Mouse (Mus musculus): ENCODE data around the gene Itprip. TPM values are rescaled to one million over a fixed set of nuclear protein-coding genes. Genes with fewer than 3 reads are reported as not detected.

The Itprip gene
- polyA plus RNA-seq, 1 experiment = 54.1 TPM

DNA sequence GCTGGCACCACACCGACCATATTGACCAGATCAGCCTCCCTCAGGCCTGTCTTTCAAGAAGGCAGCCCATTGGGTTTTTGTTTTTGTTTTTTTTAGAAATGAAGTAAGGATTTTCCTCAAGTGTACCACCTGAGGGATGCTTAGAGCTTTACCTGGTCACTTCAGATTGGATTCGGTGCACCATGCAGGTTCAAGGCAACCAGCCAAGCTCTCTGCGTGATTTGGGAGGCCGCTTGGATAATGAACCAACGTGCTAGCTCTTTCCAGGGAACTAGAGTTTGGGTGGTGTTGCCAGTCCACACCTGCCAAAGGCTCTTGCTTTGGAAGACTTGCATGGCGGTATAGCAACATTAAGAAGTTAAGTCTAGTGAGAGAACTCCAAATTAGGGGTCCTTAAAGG lies 26.0 kb downstream of the Itprip start:
- Histone ChIP-seq H3ac (ENCODE audit: control insufficient read depth, insufficient read length) (no peak overlapping the region), H3K27me3 (ENCODE audit: control insufficient read depth, insufficient read depth, insufficient read length) (no peaks in the 10 kb centered on the region), H3K36me3 (ENCODE audit: control insufficient read depth, insufficient read depth) (peaks cover 31% of the 10 kb centered on the region), H3K79me2 (ENCODE audit: control insufficient read depth, insufficient read depth) (peaks cover 3% of the 10 kb centered on the region), H3K4me3 (no peak overlapping the region), H3K4me2 (ENCODE audit: low read depth) (no peak overlapping the region)
- TF ChIP-seq POLR2AphosphoS2 (IDR thresholded peaks at IDR 0.05; ENCODE audit: insufficient read length, low read depth) (no peak), MYOD1 (IDR thresholded peaks at IDR 0.05; ENCODE audit: control insufficient read depth in 1 of 3, insufficient read length in 2 of 3, low read depth in 2 of 3) (no peak), REST (IDR thresholded peaks at IDR 0.05; ENCODE audit: insufficient read depth, insufficient read length) (no peak), E2F4 (IDR thresholded peaks at IDR 0.05; ENCODE audit: insufficient read depth) (no peak), CEBPB (IDR thresholded peaks at IDR 0.05; ENCODE audit: insufficient read depth, poor library complexity, severe bottlenecking) (no peak), MYOG (IDR thresholded peaks at IDR 0.05; ENCODE audit: control insufficient read depth in 1 of 3, insufficient read depth in 1 of 3, insufficient read length in 2 of 3, low read depth in 2 of 3) (no peak), SRF (IDR thresholded peaks at IDR 0.05; ENCODE audit: control insufficient read depth, insufficient read length, low read depth) (no peak), TCF12 (IDR thresholded peaks at IDR 0.05; ENCODE audit: insufficient read depth, poor library complexity, severe bottlenecking) (no peak)

DNA sequence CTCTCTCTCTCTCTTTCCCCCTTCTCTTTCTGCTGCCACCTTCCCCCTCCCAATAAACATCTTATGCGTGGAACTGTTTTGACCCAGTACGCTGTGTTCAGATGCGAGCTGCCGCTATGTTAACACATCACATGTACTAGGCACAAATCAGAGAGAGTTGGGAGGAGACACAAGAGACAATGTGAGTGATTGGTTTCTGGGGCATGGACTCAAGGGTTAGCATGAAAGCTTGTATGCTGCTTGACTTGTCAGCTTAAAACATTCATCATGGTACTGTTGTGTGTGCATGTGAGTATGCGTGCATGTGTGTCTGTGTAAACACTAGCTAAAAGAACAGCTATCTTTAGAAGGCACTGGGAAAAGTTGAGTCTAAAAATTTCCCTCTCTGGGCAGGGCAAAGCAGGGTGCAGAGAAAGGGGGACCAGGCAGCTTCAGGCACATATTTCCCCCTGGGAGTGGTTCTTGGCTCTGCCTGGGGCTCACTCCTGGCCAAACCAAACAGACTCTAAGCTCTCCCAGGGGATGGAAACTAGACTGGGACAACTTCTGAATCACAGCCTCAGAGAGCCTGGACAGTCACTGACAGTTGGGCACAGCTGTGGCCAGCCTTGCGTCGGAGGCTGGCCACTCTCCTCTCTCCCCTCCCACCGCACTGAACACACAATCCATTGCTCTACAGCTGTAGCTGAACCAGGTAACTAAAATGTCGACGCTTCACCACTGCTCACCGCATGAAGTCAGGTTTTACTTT lies 27.4 kb downstream of the Itprip start:
- H3ac ChIP-seq (ENCODE audit: control insufficient read depth, insufficient read length) = no peak overlapping the region
- peak overlapping the region; percentile 98 for H3K4me2 ChIP-seq (ENCODE audit: low read depth)
- H3K4me3 ChIP-seq = peak overlapping the region; percentile 19
- H3K27me3 ChIP-seq (ENCODE audit: control insufficient read depth, insufficient read depth, insufficient read length) = no peaks in the 10 kb centered on the region
- TF ChIP-seq SRF (IDR thresholded peaks at IDR 0.05; ENCODE audit: control insufficient read depth, insufficient read length, low read depth) = peak; percentile 12
- TF ChIP-seq E2F4 (IDR thresholded peaks at IDR 0.05; ENCODE audit: insufficient read depth) = no peak
- no peak for TF ChIP-seq REST (IDR thresholded peaks at IDR 0.05; ENCODE audit: insufficient read depth, insufficient read length)
- peak; percentile 70 for TF ChIP-seq TCF3 (IDR thresholded peaks at IDR 0.05; ENCODE audit: insufficient read length, low read depth)
- TF ChIP-seq TCF12 (IDR thresholded peaks at IDR 0.05; ENCODE audit: insufficient read depth, poor library complexity, severe bottlenecking) = peak; percentile 73
- no peak for TF ChIP-seq MAX (IDR thresholded peaks at IDR 0.05; ENCODE audit: low read depth)
- TF ChIP-seq POLR2A (IDR thresholded peaks at IDR 0.05; ENCODE audit: insufficient read length, low read depth) = peak; percentile 36
- peak; percentile 67 for TF ChIP-seq POLR2AphosphoS2 (IDR thresholded peaks at IDR 0.05; ENCODE audit: insufficient read length, low read depth)
- peak; percentile 78 to 99 (median 91) for TF ChIP-seq MYOD1 (IDR thresholded peaks at IDR 0.05; ENCODE audit: control insufficient read depth in 1 of 3, insufficient read length in 2 of 3, low read depth in 2 of 3)
- no peak for TF ChIP-seq USF1 (IDR thresholded peaks at IDR 0.05; ENCODE audit: low read depth)
- peak; percentile 55 to 88 (median 71) for TF ChIP-seq MYOG (IDR thresholded peaks at IDR 0.05; ENCODE audit: control insufficient read depth in 1 of 3, insufficient read depth in 1 of 3, insufficient read length in 2 of 3, low read depth in 2 of 3)
- no peak for TF ChIP-seq CEBPB (IDR thresholded peaks at IDR 0.05; ENCODE audit: insufficient read depth, poor library complexity, severe bottlenecking)
- peaks cover 21% of the 10 kb centered on the region for H3K36me3 ChIP-seq (ENCODE audit: control insufficient read depth, insufficient read depth)
- H3K79me2 ChIP-seq (ENCODE audit: control insufficient read depth, insufficient read depth) = no peaks in the 10 kb centered on the region

DNA sequence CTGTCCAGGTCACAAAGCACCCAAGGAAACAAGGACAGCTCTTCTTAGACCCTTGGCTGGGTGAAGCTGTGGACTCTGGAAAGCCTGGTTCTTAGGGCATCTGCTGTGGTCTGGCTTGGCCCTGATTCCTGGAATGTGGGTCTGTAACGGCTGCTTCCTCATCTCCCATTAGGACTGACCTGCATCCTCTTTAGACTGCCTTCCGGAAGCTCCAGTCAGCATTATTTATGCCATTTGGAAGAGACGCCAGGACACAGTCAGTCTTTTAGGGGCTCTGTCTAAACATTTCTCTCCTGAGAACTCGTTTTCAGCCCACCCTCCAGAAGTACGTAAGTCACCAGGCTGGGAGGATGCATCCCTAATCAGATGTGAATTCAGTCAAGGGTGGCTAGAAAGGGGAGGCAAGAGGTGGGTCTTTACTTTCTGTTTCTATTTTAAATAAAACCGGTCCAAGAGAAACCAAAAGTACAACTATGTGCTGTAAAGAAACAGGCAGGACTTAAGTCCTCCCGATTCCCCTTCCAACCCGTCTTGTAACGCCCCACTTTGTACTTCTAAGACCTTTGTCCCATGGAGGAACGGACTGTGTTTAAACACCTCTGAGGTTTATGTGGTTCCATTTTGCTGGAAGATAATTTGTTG lies 28.5 kb downstream of the Itprip start:
- TF ChIP-seq MYOD1 (IDR thresholded peaks at IDR 0.05; ENCODE audit: control insufficient read depth in 1 of 3, insufficient read length in 2 of 3, low read depth in 2 of 3) (peak in 2 of 3 experiments; percentile 66 to 83), MYOG (IDR thresholded peaks at IDR 0.05; ENCODE audit: control insufficient read depth in 1 of 3, insufficient read depth in 1 of 3, insufficient read length in 2 of 3, low read depth in 2 of 3) (peak in 2 of 3 experiments; percentile 21 to 85), USF1 (IDR thresholded peaks at IDR 0.05; ENCODE audit: low read depth) (no peak), SRF (IDR thresholded peaks at IDR 0.05; ENCODE audit: control insufficient read depth, insufficient read length, low read depth) (no peak), TCF12 (IDR thresholded peaks at IDR 0.05; ENCODE audit: insufficient read depth, poor library complexity, severe bottlenecking) (peak; percentile 56), POLR2AphosphoS2 (IDR thresholded peaks at IDR 0.05; ENCODE audit: insufficient read length, low read depth) (peak; percentile 36)
- H3K27me3 ChIP-seq (ENCODE audit: control insufficient read depth, insufficient read depth, insufficient read length) = no peaks in the 10 kb centered on the region
- H3K79me2 ChIP-seq (ENCODE audit: control insufficient read depth, insufficient read depth) = no peaks in the 10 kb centered on the region
- H3ac ChIP-seq (ENCODE audit: control insufficient read depth, insufficient read length) = no peak overlapping the region
- peaks cover 11% of the 10 kb centered on the region for H3K36me3 ChIP-seq (ENCODE audit: control insufficient read depth, insufficient read depth)
- H3K4me3 ChIP-seq = peak overlapping the region; percentile 19
- peak overlapping the region; percentile 98 for H3K4me2 ChIP-seq (ENCODE audit: low read depth)

DNA sequence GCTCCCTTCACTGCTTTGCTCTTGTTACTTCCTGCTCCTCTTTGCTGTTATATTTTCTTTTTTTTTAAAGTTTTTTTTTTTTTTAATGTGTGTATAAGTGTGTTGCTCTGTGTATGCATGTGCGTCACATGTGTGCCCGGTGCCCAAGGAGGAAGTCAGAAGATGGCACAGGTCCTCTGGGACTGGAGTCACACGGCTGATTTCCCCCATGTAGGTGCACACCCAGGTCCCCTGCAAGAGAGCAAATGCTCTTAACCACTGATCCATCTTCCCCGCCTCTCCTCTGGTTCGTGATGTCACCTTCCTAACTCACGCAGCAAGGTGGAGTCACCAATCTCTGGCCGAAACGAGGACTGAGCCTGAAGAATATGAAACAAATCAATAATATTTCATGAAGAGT lies 31.1 kb downstream of the Itprip start:
- no peaks in the 10 kb centered on the region for H3K27me3 ChIP-seq (ENCODE audit: control insufficient read depth, insufficient read depth, insufficient read length)
- no peaks in the 10 kb centered on the region for H3K79me2 ChIP-seq (ENCODE audit: control insufficient read depth, insufficient read depth)
- H3K4me3 ChIP-seq = no peak overlapping the region
- TF ChIP-seq TCF12 (IDR thresholded peaks at IDR 0.05; ENCODE audit: insufficient read depth, poor library complexity, severe bottlenecking) = no peak
- TF ChIP-seq SRF (IDR thresholded peaks at IDR 0.05; ENCODE audit: control insufficient read depth, insufficient read length, low read depth) = no peak
- TF ChIP-seq CEBPB (IDR thresholded peaks at IDR 0.05; ENCODE audit: insufficient read depth, poor library complexity, severe bottlenecking) = no peak
- no peak for TF ChIP-seq POLR2AphosphoS2 (IDR thresholded peaks at IDR 0.05; ENCODE audit: insufficient read length, low read depth)
- TF ChIP-seq USF1 (IDR thresholded peaks at IDR 0.05; ENCODE audit: low read depth) = no peak
- TF ChIP-seq MYOG (IDR thresholded peaks at IDR 0.05; ENCODE audit: control insufficient read depth in 1 of 3, insufficient read depth in 1 of 3, insufficient read length in 2 of 3, low read depth in 2 of 3) = no peak
- TF ChIP-seq REST (IDR thresholded peaks at IDR 0.05; ENCODE audit: insufficient read depth, insufficient read length) = no peak
- TF ChIP-seq POLR2A (IDR thresholded peaks at IDR 0.05; ENCODE audit: insufficient read length, low read depth) = no peak
- TF ChIP-seq E2F4 (IDR thresholded peaks at IDR 0.05; ENCODE audit: insufficient read depth) = no peak
- TF ChIP-seq MAX (IDR thresholded peaks at IDR 0.05; ENCODE audit: low read depth) = no peak
- TF ChIP-seq TCF3 (IDR thresholded peaks at IDR 0.05; ENCODE audit: insufficient read length, low read depth) = no peak
- TF ChIP-seq MYOD1 (IDR thresholded peaks at IDR 0.05; ENCODE audit: control insufficient read depth in 1 of 3, insufficient read length in 2 of 3, low read depth in 2 of 3) = no peak
- peaks cover 1% of the 10 kb centered on the region for H3K36me3 ChIP-seq (ENCODE audit: control insufficient read depth, insufficient read depth)
- H3K4me2 ChIP-seq (ENCODE audit: low read depth) = peak overlapping the region; percentile 27
- H3ac ChIP-seq (ENCODE audit: control insufficient read depth, insufficient read length) = no peak overlapping the region
